Mouse (Mus musculus) hematopoietic multipotent progenitor cell, adult 10-12 weeks (in vitro differentiated cells): ENCODE results near the gene Srpk3. TPM values are rescaled to one million over a fixed set of nuclear protein-coding genes. Genes with fewer than 3 reads are reported as not detected.

Source experiments
- polyA plus RNA-seq: library from polyadenylated mRNA; stranded (reverse); fragments of >175 nt; gene quantifications from 2 replicates; pipeline ENCODE4 v1.2.3, GENCODE M21; 2012; ENCODE audit warnings: low replicate concordance

Gene Srpk3
- polyA plus RNA-seq: 27.3 and 83.3 TPM in 2 replicates

DNA sequence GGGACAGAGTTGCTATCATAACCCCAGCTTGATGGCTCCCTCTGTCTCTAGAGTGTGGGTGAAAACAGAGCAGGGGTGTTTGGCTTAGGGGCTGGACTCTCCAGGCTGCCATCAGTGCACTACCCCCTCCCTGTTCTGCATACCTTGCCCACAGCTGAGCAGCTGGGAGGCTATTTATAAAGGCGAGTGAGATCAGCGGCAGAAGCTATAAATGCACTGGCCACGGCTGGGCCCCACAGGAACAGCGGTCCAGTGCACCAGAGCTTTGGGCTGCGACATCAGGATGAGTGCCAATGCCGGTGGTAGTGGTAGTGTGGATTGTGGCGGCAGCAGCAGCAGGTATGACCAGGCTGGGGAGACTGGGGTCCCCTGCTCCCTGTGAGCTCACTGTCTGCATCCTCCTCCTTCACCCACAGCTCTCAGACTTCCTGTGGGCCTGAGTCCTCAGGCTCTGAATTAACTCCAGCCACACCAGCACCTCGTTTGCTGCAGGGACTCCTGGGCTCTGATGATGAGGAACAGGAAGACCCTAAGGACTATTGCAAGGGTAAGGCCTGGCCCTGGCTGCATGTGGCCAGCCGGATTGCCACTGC is at the start of gene Srpk3:
Gene Srpk3 (plus strand): TSS at position 238 of the 593 bp plus-strand sequence.

DNA sequence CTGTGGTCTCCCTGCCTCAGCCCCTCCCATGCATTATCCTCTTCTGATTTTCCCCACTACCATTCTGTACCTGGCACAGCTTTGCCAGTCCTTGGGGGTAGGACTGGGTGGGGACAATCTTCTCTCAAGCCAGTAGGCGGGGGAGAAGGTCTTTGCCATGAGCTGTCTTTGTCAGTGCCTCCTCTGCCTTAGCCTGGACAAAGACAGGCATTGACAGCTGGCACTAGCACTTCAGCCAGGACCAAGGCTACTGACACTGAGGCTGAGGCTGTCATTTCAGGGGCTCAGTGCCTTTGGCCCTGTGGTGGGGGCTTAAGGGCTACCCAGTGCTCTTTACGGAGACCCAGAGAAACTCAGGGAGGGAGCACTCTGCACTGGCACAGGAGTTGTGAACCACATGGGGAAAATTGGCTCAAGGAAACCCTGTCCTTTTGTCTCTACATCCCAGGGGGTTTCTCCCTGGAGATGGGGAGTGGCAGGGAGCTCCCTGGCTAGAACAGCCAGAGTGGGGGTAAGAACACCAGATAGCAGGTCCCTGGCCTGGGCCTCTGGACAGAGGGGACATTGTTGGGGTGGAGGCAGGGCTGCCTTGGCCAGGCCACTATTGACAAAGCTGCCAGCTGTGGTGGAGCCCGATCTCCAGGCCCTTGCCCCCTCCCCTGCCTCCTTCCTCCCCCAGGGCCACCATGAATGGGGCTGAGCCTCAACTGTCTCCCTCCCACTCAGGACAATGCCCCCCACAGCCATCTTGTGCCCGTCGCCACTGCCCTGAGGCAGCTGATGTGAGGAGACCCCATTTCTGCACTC is 17.7 kb upstream of the Srpk3 start, which contains the start of gene Plxnb3:
Gene Plxnb3 (plus strand): TSS at position 757 of the 807 bp plus-strand sequence.

DNA sequence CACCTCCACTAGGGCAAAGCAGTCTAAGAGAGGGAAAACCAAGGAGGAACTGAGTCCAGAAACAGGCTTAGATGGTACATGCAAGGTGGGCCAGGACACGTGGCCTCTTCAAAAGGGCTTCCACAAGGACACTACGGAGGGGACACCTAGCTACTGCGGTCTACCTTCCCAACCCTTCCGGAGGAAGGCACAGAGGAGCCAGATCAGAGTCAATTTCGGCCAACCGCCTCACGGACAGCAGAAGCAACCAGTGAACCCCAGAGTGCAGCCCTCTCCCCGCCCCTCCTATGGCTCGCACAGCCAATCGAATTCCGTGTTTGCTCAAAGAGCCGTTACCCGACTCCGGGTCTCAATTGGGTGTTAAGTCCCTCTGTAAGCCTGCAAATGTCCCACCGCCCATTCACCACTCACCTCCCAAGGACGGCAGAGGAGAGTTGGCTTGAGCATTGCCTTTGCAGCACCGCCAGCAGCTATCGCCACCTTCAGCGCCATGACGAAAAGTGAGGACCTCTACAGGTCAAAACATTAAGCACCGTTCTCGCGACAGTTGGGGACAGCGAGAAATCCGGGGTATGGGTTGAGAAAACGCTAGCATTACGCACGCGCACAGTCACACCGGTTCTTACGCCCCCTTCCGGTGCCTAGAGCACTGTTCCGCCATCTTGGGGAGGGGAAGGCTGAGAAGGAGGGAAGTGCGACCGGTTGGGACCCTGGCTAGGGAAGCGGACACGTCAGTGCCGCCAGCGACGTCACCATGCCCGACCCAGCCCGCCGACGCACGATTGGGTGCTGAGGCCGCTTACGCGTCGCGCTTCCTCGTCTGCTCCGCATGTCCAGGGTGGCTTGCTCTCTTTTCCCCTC is 12.4 kb downstream of the Srpk3 start, which contains the start of the genes Idh3g and Ssr4:
Gene Idh3g (minus strand): TSS at position 534 of the 861 bp plus-strand sequence.
Gene Ssr4 (plus strand): TSS at position 665 of the 861 bp plus-strand sequence.

DNA sequence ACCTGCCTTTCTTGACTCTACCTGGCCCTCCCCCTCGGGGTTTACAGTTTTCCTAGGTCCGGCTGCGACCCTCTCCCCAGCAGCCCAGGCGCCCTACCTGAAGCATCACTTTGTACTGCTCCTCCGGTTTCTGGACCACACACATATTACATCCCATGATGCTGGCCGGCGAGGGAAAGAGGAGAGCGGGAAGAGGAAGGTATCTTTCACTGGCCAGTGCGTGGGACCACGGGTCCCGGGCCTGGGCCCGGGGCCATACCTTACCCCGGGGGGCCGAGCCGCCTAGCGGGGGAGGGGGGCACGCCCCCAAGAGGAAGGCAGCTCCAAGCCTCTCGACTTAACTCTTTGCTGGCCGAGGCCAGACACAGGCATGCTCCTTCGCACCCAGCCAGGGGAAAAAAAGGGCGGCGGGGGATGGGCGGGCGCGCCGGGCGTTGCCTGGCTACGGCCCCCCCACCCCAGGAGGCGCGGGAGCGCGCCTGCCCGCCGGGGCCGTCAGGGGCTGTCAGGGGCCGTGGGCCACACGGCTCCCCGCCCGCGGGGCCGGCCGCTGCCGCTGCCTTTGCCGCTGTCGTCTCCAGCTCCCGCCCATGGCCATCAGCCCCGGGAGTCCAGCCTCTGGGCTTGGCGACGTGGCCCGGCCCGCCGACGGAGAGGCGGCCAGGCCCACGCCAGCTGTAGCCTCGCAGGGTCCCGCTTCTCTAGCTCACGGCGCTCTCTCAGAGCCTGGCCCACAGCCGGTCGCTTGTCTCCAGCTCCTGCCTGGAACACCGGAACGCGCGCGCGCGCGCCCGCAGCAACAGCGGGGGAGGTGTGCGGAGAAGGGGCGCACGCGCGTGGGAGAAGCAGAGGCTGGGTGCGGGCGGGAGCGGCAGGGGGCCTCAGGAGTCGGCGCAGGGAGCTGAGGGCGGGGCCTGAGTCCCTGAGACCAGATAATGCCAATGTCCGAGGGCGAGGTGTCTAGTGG is 50.3 kb downstream of the Srpk3 start, which contains the start of gene Pdzd4:
Gene Pdzd4 (minus strand): TSS at position 785 of the 967 bp plus-strand sequence.

Other genes with a start within 250 kb of the Srpk3 start
- gene Dusp9, start 135.0 kb upstream of the Srpk3 start, polyA plus RNA-seq: 1.3 and 3.3 TPM in 2 replicates
- gene Pnck, start 114.3 kb upstream of the Srpk3 start, polyA plus RNA-seq: 1.2 and 2.0 TPM in 2 replicates
- gene Slc6a8, start 101.3 kb upstream of the Srpk3 start, polyA plus RNA-seq: 0.40 and 0.71 TPM in 2 replicates
- gene Bcap31, start 58.2 kb upstream of the Srpk3 start, polyA plus RNA-seq: 12.8 and 19.7 TPM in 2 replicates
- 78.1 and 81.6 TPM in 2 replicates for gene Abcd1, start 57.8 kb upstream of the Srpk3 start, polyA plus RNA-seq
- gene Plxnb3, start 17.3 kb upstream of the Srpk3 start, polyA plus RNA-seq: 0.70 and 1.0 TPM in 2 replicates
- 32.4 and 36.2 TPM in 2 replicates for gene Idh3g, start 12.5 kb downstream of the Srpk3 start, polyA plus RNA-seq
- 27.6 and 38.0 TPM in 2 replicates for gene Ssr4, start 12.6 kb downstream of the Srpk3 start, polyA plus RNA-seq
- 3.1 and 12.5 TPM in 2 replicates for gene Pdzd4, start 50.6 kb downstream of the Srpk3 start, polyA plus RNA-seq
- 0.18 TPM in 1 of 2 replicates, not detected in the other for gene Avpr2, start 117.7 kb downstream of the Srpk3 start, polyA plus RNA-seq
- 11.5 and 12.7 TPM in 2 replicates for gene L1cam, start 121.7 kb downstream of the Srpk3 start, polyA plus RNA-seq
- 152 and 195 TPM in 2 replicates for gene Arhgap4, start 147.5 kb downstream of the Srpk3 start, polyA plus RNA-seq
- gene Naa10, start 147.5 kb downstream of the Srpk3 start, polyA plus RNA-seq: 25.9 and 90.4 TPM in 2 replicates
- 6.6 and 57.7 TPM in 2 replicates for gene Renbp, start 156.4 kb downstream of the Srpk3 start, polyA plus RNA-seq
- gene Hcfc1, start 192.0 kb downstream of the Srpk3 start, polyA plus RNA-seq: 126 and 142 TPM in 2 replicates
- gene Irak1, start 249.5 kb downstream of the Srpk3 start, polyA plus RNA-seq: 398 and 639 TPM in 2 replicates